Mouse (Mus musculus) lung, embryonic 16.5 days (tissue): ENCODE data around the gene Capn1. TPM values are rescaled to one million over a fixed set of nuclear protein-coding genes. Genes with fewer than 3 reads are reported as not detected.

Source experiments
- ATAC-seq: fragments of 200-750 bp; cut with Nextera tagmentation; 2 replicates; pipeline ENCODE4 v1.8.0; 2017; ENCODE audit warnings: low read depth, mild to moderate bottlenecking, moderate library complexity
- H3K27ac ChIP-seq: fragments of 300-500 bp; sonication (generic); 2 replicates; pipeline ENCODE4 v1.5.1; 2014; ENCODE audit warnings: mild to moderate bottlenecking, control low read depth, low read length
- H3K27me3 ChIP-seq: fragments of 300-500 bp; sonication (generic); 2 replicates; pipeline ENCODE4 v1.6.1; 2014; ENCODE audit warnings: low read depth, low read length, mixed read lengths; ENCODE audit not compliant: control insufficient read depth, insufficient read depth
- H3K36me3 ChIP-seq: fragments of 300-500 bp; sonication (generic); 2 replicates; pipeline ENCODE4 v1.6.1; 2014; ENCODE audit warnings: low read length; ENCODE audit not compliant: control insufficient read depth, insufficient read depth
- H3K4me1 ChIP-seq: fragments of 300-500 bp; sonication (generic); replicated peaks from 2 replicates; pipeline ENCODE4 v1.6.1; 2014; ENCODE audit warnings: low read length, mixed read lengths; ENCODE audit not compliant: control insufficient read depth, insufficient read depth
- H3K4me2 ChIP-seq: fragments of 300-500 bp; sonication (generic); 2 replicates; pipeline ENCODE4 v1.6.1; 2014; ENCODE audit warnings: low read depth, low read length, control low read depth
- H3K4me3 ChIP-seq: fragments of 300-500 bp; sonication (generic); 2 replicates; pipeline ENCODE4 v1.5.1; 2014; ENCODE audit warnings: mild to moderate bottlenecking, low read length, control low read depth
- H3K9ac ChIP-seq: fragments of 300-500 bp; sonication (generic); 2 replicates; pipeline ENCODE4 v1.6.1; 2014; ENCODE audit warnings: low read length, control low read depth
- H3K9me3 ChIP-seq: fragments of 300-500 bp; sonication (generic); 2 replicates; pipeline ENCODE4 v1.6.1; 2016; ENCODE audit warnings: low read length; ENCODE audit not compliant: control insufficient read depth
- WGBS: fragments of 180-500 bp; shearing (Covaris S2); extraction: QIAGEN DNeasy Blood & Tissue Kit; methylation state at CpG from one replicate; pipeline ENCODE4 v1.1.7; 2014; 5-methylcytosine and 5-hydroxymethylcytosine counted together
- polyA plus RNA-seq: library from polyadenylated mRNA; unstranded; fragments of >200 nt; fragmentation: Nextera tagmentation; extraction: Ambion mirVana; gene quantifications from 2 replicates; pipeline ENCODE4 v1.2.1, GENCODE M21; 2015

Gene Capn1
- 12.3 and 12.8 TPM in 2 replicates for polyA plus RNA-seq

DNA sequence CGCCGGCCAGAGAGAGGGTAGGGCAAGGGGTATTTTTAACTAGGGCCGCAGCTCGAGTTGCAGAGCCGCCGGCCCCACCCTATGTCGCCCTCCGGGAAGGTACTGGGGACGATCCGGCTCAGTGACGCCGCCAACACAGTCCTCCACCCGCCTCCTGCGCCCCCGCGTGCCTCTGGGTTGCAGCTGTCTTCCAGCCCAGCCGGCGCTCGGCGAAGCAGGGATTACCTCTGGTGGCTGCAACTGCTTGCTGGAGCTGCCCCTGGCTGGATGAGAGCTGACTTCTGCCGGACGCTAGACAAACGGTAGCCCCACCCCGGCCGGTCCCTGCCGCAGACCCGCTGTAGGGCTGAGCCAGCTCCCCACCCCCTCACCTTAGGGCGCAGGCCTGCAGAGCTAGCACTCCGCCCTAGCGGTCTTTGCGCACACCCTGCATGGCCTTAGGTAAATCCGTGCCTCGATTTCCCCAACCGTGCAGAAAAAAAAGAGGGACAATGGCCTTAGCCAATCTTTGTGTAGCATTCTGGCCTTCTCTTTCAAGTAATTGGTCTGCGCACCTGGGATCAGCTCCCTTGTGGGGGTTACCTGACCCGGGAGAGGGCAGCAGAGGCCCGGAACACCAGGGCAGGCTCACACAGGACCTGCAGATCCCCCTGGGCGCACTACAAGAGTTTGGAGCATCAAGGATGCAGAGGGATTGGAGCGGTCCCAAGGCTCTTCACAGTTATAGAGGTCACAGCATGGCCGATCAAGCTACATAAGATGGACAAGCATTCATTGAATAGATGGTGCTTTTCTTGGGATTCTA lies at the start of gene Capn1:
Gene Capn1, minus strand, starts transcription at position 387 of the 805 bp plus-strand sequence.
- Histone ChIP-seq H3K4me1 (peaks cover 11% of the 10 kb centered on the region), H3K27ac (peak within 1 kb of the TSS; percentile 50), H3K27me3 (no peaks in the 10 kb centered on the region; the same call in 1 of the 2 replicates), H3K9ac (peak within 1 kb of the TSS; percentile 72), H3K4me2 (peak within 1 kb of the TSS; percentile 91), H3K36me3 (no peaks in the 10 kb centered on the region), H3K4me3 (peak within 1 kb of the TSS; percentile 61), H3K9me3 (no peaks in the 10 kb centered on the region)
- 3% methylated on average over 39 of the region's 40 CpGs for WGBS
- peak; percentile 87 for ATAC-seq

- Histone ChIP-seq H3K27ac (no peak overlapping the region), H3K4me2 (no peak overlapping the region), H3K4me3 (no peak overlapping the region), H3K36me3 (0 out of 2 replicates have a peak, but pooled peaks cover 9% of the 10 kb centered on the region), H3K27me3 (no peaks in the 10 kb centered on the region), H3K4me1 (peaks cover 31% of the 10 kb centered on the region), H3K9ac (no peak overlapping the region), H3K9me3 (no peaks in the 10 kb centered on the region)
- ATAC-seq = no peak
- 93% methylated on average over 6 of the region's 6 CpGs for WGBS
Measured at GRCm38 (mm10) chr19:6063081-6063480, 47.4 kb upstream of the Capn1 start.

GRCm38 (mm10) chr19:6062418-6062817 lies 46.7 kb upstream of the Capn1 start:
- Histone ChIP-seq H3K4me1 (peaks cover 27% of the 10 kb centered on the region), H3K36me3 (0 out of 2 replicates have a peak, but pooled peaks cover 9% of the 10 kb centered on the region), H3K4me3 (peak overlapping the region; percentile 89), H3K4me2 (peak overlapping the region; percentile 83), H3K9ac (peak overlapping the region; percentile 93), H3K9me3 (no peaks in the 10 kb centered on the region), H3K27me3 (no peaks in the 10 kb centered on the region), H3K27ac (no peak overlapping the region)
- WGBS = 41% methylated on average over 5 of the region's 5 CpGs
- ATAC-seq = no peak

DNA sequence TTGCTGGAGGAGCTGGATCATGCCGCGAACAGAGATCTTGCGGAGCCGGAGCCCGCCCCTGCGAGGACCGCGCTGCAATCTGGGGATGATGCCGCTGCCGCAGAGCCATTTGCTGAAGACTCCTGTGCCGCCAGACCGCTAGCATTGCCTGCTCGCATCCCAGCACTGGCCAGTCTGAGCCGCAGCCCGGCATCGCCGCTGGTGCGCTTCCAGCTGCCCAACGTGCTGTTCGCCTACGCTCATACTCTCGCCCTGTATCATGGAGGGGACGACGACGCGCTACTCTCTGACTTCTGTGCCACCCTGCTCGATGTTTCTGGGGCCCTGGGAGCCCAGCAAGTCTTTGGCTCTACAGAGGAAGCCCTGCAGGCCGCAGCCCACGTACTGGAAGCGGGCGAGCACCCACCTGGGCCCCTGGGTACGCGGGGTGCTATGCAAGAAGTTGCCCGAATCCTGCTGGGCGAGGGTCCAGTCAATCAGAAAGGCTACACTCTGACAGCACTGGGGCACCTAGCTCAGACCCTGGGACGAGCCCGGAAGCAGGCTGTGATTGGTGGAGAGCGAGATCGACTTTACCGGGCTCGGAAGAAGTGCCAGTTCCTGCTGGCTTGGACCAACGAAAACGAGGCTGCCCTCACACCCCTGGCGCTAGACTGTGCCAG lies 46.1 kb upstream of the Capn1 start:
- peak overlapping the region; percentile 89 for H3K4me3 ChIP-seq
- peaks cover 22% of the 10 kb centered on the region for H3K4me1 ChIP-seq
- under 1% methylated on average over 44 of the region's 44 CpGs for WGBS
- peak overlapping the region; percentile 93 for H3K9ac ChIP-seq
- H3K27ac ChIP-seq = peak overlapping the region; percentile 88
- H3K36me3 ChIP-seq = 0 out of 2 replicates have a peak, but pooled peaks cover 9% of the 10 kb centered on the region
- no peak for ATAC-seq
- peak overlapping the region; percentile 83 for H3K4me2 ChIP-seq
- no peaks in the 10 kb centered on the region for H3K9me3 ChIP-seq
- H3K27me3 ChIP-seq = no peaks in the 10 kb centered on the region

DNA sequence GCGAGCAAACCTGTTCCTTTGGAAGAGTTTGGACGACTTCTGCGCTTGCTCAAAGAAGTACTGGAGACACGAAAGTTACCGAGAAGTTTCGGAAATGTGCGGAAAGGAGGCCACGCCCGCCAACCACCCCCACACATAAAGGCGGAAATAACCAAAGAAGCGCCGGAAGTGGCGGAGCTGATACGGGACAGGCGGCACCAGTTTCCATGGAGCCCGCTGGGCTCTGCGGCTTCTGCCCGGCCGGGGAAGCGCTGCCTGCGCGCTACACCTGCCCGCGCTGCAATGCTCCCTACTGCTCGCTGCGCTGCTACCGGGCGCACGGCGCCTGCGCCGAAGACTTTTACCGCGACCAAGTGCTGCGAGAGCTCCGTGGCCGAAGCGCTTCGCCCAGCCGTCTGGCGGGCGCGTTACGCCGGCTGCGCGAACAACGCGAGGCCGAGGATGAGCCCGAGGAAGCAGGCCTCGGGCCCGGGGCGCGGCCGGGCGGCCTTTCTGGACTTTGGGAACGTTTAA lies 45.4 kb upstream of the Capn1 start, which contains the start of gene Znhit2:
Gene Znhit2, plus strand, starts transcription at position 172 of the 513 bp plus-strand sequence.
- peak within 1 kb of the TSS; percentile 89 for H3K4me3 ChIP-seq
- peaks cover 24% of the 10 kb centered on the region for H3K4me1 ChIP-seq
- under 1% methylated on average over 58 of the region's 58 CpGs for WGBS
- peak within 1 kb of the TSS; percentile 93 for H3K9ac ChIP-seq
- no peaks in the 10 kb centered on the region for H3K9me3 ChIP-seq
- H3K27ac ChIP-seq = peak within 1 kb of the TSS; percentile 88
- no peaks in the 10 kb centered on the region for H3K27me3 ChIP-seq
- 0 out of 2 replicates have a peak, but pooled peaks cover 9% of the 10 kb centered on the region for H3K36me3 ChIP-seq
- H3K4me2 ChIP-seq = peak within 1 kb of the TSS; percentile 83
- peak; percentile 76 for ATAC-seq

- H3K9me3 ChIP-seq = no peaks in the 10 kb centered on the region
- H3K4me1 ChIP-seq = peaks cover 24% of the 10 kb centered on the region
- peak overlapping the region; percentile 78 for H3K4me2 ChIP-seq
- 76% methylated on average over 5 of the region's 5 CpGs for WGBS
- peaks cover 19% of the 10 kb centered on the region for H3K36me3 ChIP-seq
- no peak overlapping the region for H3K27ac ChIP-seq
- no peak for ATAC-seq
- H3K9ac ChIP-seq = no peak overlapping the region
- peak overlapping the region; percentile 86 for H3K4me3 ChIP-seq
- no peaks in the 10 kb centered on the region for H3K27me3 ChIP-seq
Measured at GRCm38 (mm10) chr19:6058966-6059365, 43.3 kb upstream of the Capn1 start.

DNA sequence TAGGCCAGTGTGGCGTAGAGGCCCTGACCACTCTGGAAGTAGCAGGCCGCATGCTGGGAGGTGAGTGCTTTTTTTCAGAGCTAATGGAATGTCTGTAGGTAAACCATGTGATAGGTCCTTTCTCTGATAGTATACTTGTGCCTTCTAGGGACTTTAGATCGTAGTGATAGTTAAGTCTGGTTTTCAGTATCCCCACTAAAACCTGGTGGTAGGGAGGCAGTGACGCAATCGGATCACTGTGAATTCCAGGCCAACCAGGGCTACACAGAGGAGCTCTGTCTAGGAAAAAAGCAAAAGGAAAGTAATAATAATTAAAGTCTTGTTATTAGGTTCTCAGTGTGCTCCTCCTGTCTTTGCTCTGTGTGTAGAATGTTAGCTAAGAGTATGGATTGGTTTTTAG lies 42.8 kb upstream of the Capn1 start:
- Histone ChIP-seq H3K9me3 (no peaks in the 10 kb centered on the region), H3K27me3 (no peaks in the 10 kb centered on the region), H3K4me1 (peaks cover 24% of the 10 kb centered on the region), H3K27ac (no peak overlapping the region), H3K4me3 (peak overlapping the region; percentile 86), H3K4me2 (peak overlapping the region; percentile 78), H3K36me3 (peaks cover 23% of the 10 kb centered on the region), H3K9ac (peak overlapping the region; percentile 92)
- ATAC-seq = no peak
- 32% methylated on average over 4 of the region's 5 CpGs for WGBS

DNA sequence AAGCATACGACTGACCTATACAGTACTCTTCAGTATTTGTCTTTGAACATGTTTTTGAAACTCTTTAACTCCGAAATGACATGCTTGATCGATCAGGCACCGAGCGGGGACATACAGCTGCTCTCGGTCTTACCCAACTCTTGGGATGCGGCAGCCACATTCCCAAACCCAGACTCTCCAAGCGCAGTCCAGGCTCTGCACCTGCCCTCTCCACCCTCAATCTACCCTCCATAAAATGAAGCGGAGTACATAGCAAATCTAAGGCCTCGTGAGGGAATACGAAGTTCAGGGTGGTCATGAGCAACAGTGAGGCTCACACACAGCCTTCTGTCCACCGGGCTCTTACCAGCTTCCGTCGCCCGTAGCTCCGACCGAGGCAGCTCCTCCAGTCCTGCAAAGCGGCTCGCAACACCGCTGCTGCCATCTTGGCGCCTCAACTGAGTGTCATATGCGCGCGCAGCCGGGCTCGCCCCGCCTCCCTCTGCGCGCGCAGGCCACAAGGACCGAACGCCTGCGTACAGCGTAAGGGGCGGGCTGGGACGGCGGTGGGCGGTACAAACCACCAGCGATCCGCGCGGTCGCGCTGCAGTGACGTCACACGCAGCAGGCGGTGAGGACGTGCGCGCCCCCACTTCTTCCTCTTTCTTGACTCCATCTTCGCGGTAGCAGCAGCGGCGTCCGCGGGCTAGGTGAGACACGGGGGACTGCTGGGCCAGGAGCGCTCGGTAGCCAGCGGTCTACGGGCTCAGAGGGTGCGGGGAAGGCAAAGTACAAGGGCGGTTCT lies 41.8 kb upstream of the Capn1 start, which contains the start of the genes Mrpl49 and Fau:
Gene Mrpl49, minus strand, starts transcription at position 473 of the 784 bp plus-strand sequence.
Gene Fau, plus strand, starts transcription at position 532 of the 784 bp plus-strand sequence.
- Histone ChIP-seq H3K27me3 (no peaks in the 10 kb centered on the region), H3K4me3 (peak within 1 kb of the TSS; percentile 86), H3K9ac (peak within 1 kb of the TSS; percentile 92), H3K27ac (peak within 1 kb of the TSS; percentile 70), H3K36me3 (peaks cover 31% of the 10 kb centered on the region), H3K4me1 (peaks cover 21% of the 10 kb centered on the region), H3K4me2 (peak within 1 kb of the TSS; percentile 78), H3K9me3 (no peaks in the 10 kb centered on the region)
- WGBS = under 1% methylated on average over 63 of the region's 63 CpGs
- peak; percentile 91 for ATAC-seq
